Mouse (Mus musculus) neural tube, embryonic 14.5 days (tissue): Measurements from ENCODE around the gene Zfp609. TPM values are rescaled to one million over a fixed set of nuclear protein-coding genes. Genes with fewer than 3 reads are reported as not detected.

ENCODE experiments used
- ATAC-seq: fragments of 200-750 bp; cut with Nextera tagmentation; 2 replicates; pipeline ENCODE4 v1.8.0; 2017; ENCODE audit warnings: low read depth, mild to moderate bottlenecking, moderate TSS enrichment, moderate library complexity
- H3K27ac ChIP-seq: fragments of 300-500 bp; sonication (generic); 2 replicates; pipeline ENCODE4 v1.5.1; 2014; ENCODE audit warnings: low read depth, mild to moderate bottlenecking, control low read depth, low read length, moderate library complexity, mixed read lengths
- H3K27me3 ChIP-seq: fragments of 300-500 bp; sonication (generic); 2 replicates; pipeline ENCODE4 v1.6.1; 2014; ENCODE audit warnings: low read length; ENCODE audit not compliant: control insufficient read depth, insufficient read depth
- H3K36me3 ChIP-seq: fragments of 300-500 bp; sonication (generic); 2 replicates; pipeline ENCODE4 v1.6.1; 2014; ENCODE audit warnings: low read length, mixed read lengths; ENCODE audit not compliant: control insufficient read depth, insufficient read depth
- H3K4me1 ChIP-seq: fragments of 300-500 bp; sonication (generic); 2 replicates; pipeline ENCODE4 v1.6.1; 2014; ENCODE audit warnings: low read length; ENCODE audit not compliant: control insufficient read depth, insufficient read depth
- H3K4me2 ChIP-seq: fragments of 300-500 bp; sonication (generic); 2 replicates; pipeline ENCODE4 v1.6.1; 2014; ENCODE audit warnings: mild to moderate bottlenecking, low read depth, low read length, control low read depth
- H3K4me3 ChIP-seq: fragments of 300-500 bp; sonication (generic); 2 replicates; pipeline ENCODE4 v1.5.1; 2014; ENCODE audit warnings: low read depth, low read length, control low read depth, mixed read lengths
- H3K9ac ChIP-seq: fragments of 300-500 bp; sonication (generic); replicated peaks from 2 replicates; pipeline ENCODE4 v1.6.1; 2014; ENCODE audit warnings: low read depth, mild to moderate bottlenecking, control low read depth, low read length, mixed read lengths
- H3K9me3 ChIP-seq: fragments of 300-500 bp; sonication (generic); 2 replicates; pipeline ENCODE4 v1.6.1; 2016; ENCODE audit warnings: low read length; ENCODE audit not compliant: control insufficient read depth
- WGBS: fragments of 180-500 bp; shearing (Covaris S2); extraction: QIAGEN DNeasy Blood & Tissue Kit; methylation state at CpG from one replicate; pipeline ENCODE4 v1.1.7; 2014; 5-methylcytosine and 5-hydroxymethylcytosine counted together
- polyA plus RNA-seq: library from polyadenylated mRNA; unstranded; fragments of >200 nt; fragmentation: Nextera tagmentation; extraction: Ambion mirVana; gene quantifications from 2 replicates; pipeline ENCODE4 v1.2.1, GENCODE M21; 2014

Gene Zfp609
- polyA plus RNA-seq, 1 experiment from 2014 or later = 10.1 TPM

- no peak for ATAC-seq
- no peak overlapping the region for H3K9ac ChIP-seq
- H3K4me3 ChIP-seq = no peak overlapping the region
- no peaks in the 10 kb centered on the region for H3K36me3 ChIP-seq
- 76% methylated on average over 4 of the region's 4 CpGs for WGBS
- H3K27ac ChIP-seq = no peak overlapping the region
- no peaks in the 10 kb centered on the region for H3K27me3 ChIP-seq
- H3K4me1 ChIP-seq = peaks cover 3% of the 10 kb centered on the region; the same call in 1 of the 2 replicates
- H3K4me2 ChIP-seq = no peak overlapping the region
- no peaks in the 10 kb centered on the region for H3K9me3 ChIP-seq
These were observed 27.6 kb downstream of the Zfp609 start for GRCm38 (mm10) chr9:65799770-65800169.

GRCm38 (mm10) chr9:65795651-65796050, 31.7 kb downstream of the Zfp609 start:
- ATAC-seq = no peak

GRCm38 (mm10) chr9:65794313-65794712, 33.1 kb downstream of the Zfp609 start:
- Histone ChIP-seq H3K27ac (no peak overlapping the region), H3K9me3 (no peaks in the 10 kb centered on the region), H3K36me3 (peaks cover 3% of the 10 kb centered on the region; the same call in 1 of the 2 replicates), H3K4me2 (no peak overlapping the region), H3K27me3 (no peaks in the 10 kb centered on the region), H3K4me3 (no peak overlapping the region), H3K4me1 (peaks cover 16% of the 10 kb centered on the region), H3K9ac (no peak overlapping the region)
- no peak for ATAC-seq
- 70% methylated on average over 7 of the region's 7 CpGs for WGBS

More at GRCm38 (mm10) chr9:65795651-65796050, 31.7 kb downstream of the Zfp609 start:
- Histone ChIP-seq H3K27ac (no peak overlapping the region), H3K36me3 (peaks cover 3% of the 10 kb centered on the region; the same call in 1 of the 2 replicates), H3K4me1 (peaks cover 14% of the 10 kb centered on the region), H3K9me3 (no peaks in the 10 kb centered on the region), H3K9ac (no peak overlapping the region), H3K4me3 (no peak overlapping the region), H3K27me3 (no peaks in the 10 kb centered on the region), H3K4me2 (no peak overlapping the region)
- 86% methylated on average over 2 of the region's 2 CpGs for WGBS

GRCm38 (mm10) chr9:65793506-65793905, 33.9 kb downstream of the Zfp609 start:
- H3K4me2 ChIP-seq = no peak overlapping the region
- no peak overlapping the region for H3K9ac ChIP-seq
- WGBS = 61% methylated on average over 3 of the region's 3 CpGs
- no peaks in the 10 kb centered on the region for H3K9me3 ChIP-seq
- no peak for ATAC-seq
- peaks cover 3% of the 10 kb centered on the region; the same call in 1 of the 2 replicates for H3K36me3 ChIP-seq
- H3K27me3 ChIP-seq = no peaks in the 10 kb centered on the region
- H3K27ac ChIP-seq = peak overlapping the region; percentile 24; the same call in 1 of the 2 replicates
- no peak overlapping the region for H3K4me3 ChIP-seq
- peaks cover 21% of the 10 kb centered on the region for H3K4me1 ChIP-seq

GRCm38 (mm10) chr9:65793086-65793485, 34.3 kb downstream of the Zfp609 start:
- H3K9me3 ChIP-seq = no peaks in the 10 kb centered on the region
- H3K36me3 ChIP-seq = peaks cover 3% of the 10 kb centered on the region; the same call in 1 of the 2 replicates
- H3K27ac ChIP-seq = peak overlapping the region; percentile 24; the same call in 1 of the 2 replicates
- H3K4me2 ChIP-seq = no peak overlapping the region
- no peak overlapping the region for H3K4me3 ChIP-seq
- no peak overlapping the region for H3K9ac ChIP-seq
- ATAC-seq = peak; percentile 46; the same call in 1 of the 2 replicates
- 42% methylated on average over 3 of the region's 3 CpGs for WGBS
- peaks cover 21% of the 10 kb centered on the region for H3K4me1 ChIP-seq
- no peaks in the 10 kb centered on the region for H3K27me3 ChIP-seq

- H3K4me2 ChIP-seq = no peak overlapping the region
- no peak overlapping the region for H3K27ac ChIP-seq
- H3K27me3 ChIP-seq = no peaks in the 10 kb centered on the region
- H3K36me3 ChIP-seq = peaks cover 3% of the 10 kb centered on the region; the same call in 1 of the 2 replicates
- H3K4me3 ChIP-seq = no peak overlapping the region
- no peak overlapping the region for H3K9ac ChIP-seq
- H3K9me3 ChIP-seq = no peaks in the 10 kb centered on the region
- peaks cover 30% of the 10 kb centered on the region for H3K4me1 ChIP-seq
- no peak for ATAC-seq
These were observed 35.5 kb downstream of the Zfp609 start for GRCm38 (mm10) chr9:65791846-65792245.

GRCm38 (mm10) chr9:65791106-65791505, 36.3 kb downstream of the Zfp609 start:
- no peak overlapping the region for H3K4me3 ChIP-seq
- WGBS = 65% methylated on average over 4 of the region's 4 CpGs
- H3K9ac ChIP-seq = no peak overlapping the region
- peaks cover 36% of the 10 kb centered on the region for H3K4me1 ChIP-seq
- ATAC-seq = no peak
- no peaks in the 10 kb centered on the region for H3K27me3 ChIP-seq
- H3K4me2 ChIP-seq = no peak overlapping the region
- H3K27ac ChIP-seq = no peak overlapping the region
- H3K9me3 ChIP-seq = no peaks in the 10 kb centered on the region
- peaks cover 3% of the 10 kb centered on the region; the same call in 1 of the 2 replicates for H3K36me3 ChIP-seq

GRCm38 (mm10) chr9:65789788-65790187, 37.6 kb downstream of the Zfp609 start:
- no peak for ATAC-seq
- Histone ChIP-seq H3K27me3 (no peaks in the 10 kb centered on the region), H3K9ac (no peak overlapping the region), H3K36me3 (peaks cover 3% of the 10 kb centered on the region; the same call in 1 of the 2 replicates), H3K27ac (no peak overlapping the region), H3K9me3 (no peaks in the 10 kb centered on the region), H3K4me2 (no peak overlapping the region), H3K4me3 (no peak overlapping the region), H3K4me1 (peaks cover 35% of the 10 kb centered on the region)
- WGBS = 90% methylated on average over 3 of the region's 3 CpGs

GRCm38 (mm10) chr9:65788556-65788955, 38.8 kb downstream of the Zfp609 start:
- no peak overlapping the region for H3K4me3 ChIP-seq
- H3K36me3 ChIP-seq = no peaks in the 10 kb centered on the region
- WGBS = 61% methylated on average over 4 of the region's 4 CpGs
- no peaks in the 10 kb centered on the region for H3K27me3 ChIP-seq
- H3K4me1 ChIP-seq = peaks cover 34% of the 10 kb centered on the region
- 0 out of 2 replicates have a peak overlapping the region, but pooled peaks have one; percentile 1 for H3K27ac ChIP-seq
- no peak overlapping the region for H3K4me2 ChIP-seq
- no peak overlapping the region for H3K9ac ChIP-seq
- ATAC-seq = no peak
- no peaks in the 10 kb centered on the region for H3K9me3 ChIP-seq
